Mouse (Mus musculus): ENCODE data around the gene Pomc.

DNA sequence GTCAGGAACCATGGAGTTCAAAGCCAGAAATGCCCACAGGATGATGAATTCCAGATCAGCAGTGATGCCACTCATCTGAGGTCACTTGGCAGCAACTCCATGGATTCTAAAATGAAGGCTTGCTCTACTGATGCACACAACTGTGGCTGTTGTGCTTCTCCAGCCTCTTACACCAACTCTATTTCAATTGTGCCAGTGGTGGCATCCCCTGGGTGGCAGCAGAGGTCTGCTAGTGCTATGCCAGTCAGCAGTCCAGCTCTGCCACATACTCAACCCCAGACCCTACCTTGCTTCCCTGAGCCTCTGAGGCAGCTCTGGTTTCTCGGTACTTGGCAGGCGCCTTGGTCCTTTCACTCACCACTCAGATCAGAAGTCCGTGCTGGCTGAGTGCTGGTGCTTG is 25.9 kb upstream of the Pomc start:
- peak; percentile 48 for TF ChIP-seq SMC3 (IDR thresholded peaks at IDR 0.05; ENCODE audit: low read depth, low read length)
- TF ChIP-seq CTCF (IDR thresholded peaks at IDR 0.05 in 2 of 3, conservative IDR thresholded peaks at IDR 0.05 in 1 of 3; ENCODE audit: control insufficient read depth in 1 of 3, insufficient read depth in 1 of 3, low read depth in 2 of 3, low read length in 3 of 3, poor library complexity in 1 of 3, severe bottlenecking in 1 of 3) = peak in 2 of 3 experiments; percentile 36 to 38; a peak in 3 of 6 replicates
- TF ChIP-seq BHLHE40 (IDR thresholded peaks at IDR 0.05; ENCODE audit: borderline replicate concordance, low read depth, low read length) = no peak
- no peak for TF ChIP-seq EP300 (IDR thresholded peaks at IDR 0.05; ENCODE audit: low read depth in 1 of 2, low read length in 2 of 2)
- no peak for TF ChIP-seq TAL1 (IDR thresholded peaks at IDR 0.05; ENCODE audit: low read length)
